Mouse (Mus musculus) cerebellum, adult 9-11 months (tissue): ENCODE data around the gene Gm49333.
A peak's percentile ranks its signal among the peaks of the same experiment; 100 is the strongest.

Source experiments
- DNase-seq: peaks from one replicate; pipeline ENCODE4 v3.0.0; 2022

Gm49333 gene

GRCm38 (mm10) chr16:20611357-20612227, at the start of gene Gm49333, which contains the start of the genes Eef1akmt4 and Alg3:
Gene Gm49333 (plus strand): TSS chr16:20611610.
Gene Eef1akmt4 (plus strand): TSS chr16:20611593.
Gene Alg3 (minus strand): TSS chr16:20611735.
- DNase-seq: peak; percentile 86

DNA sequence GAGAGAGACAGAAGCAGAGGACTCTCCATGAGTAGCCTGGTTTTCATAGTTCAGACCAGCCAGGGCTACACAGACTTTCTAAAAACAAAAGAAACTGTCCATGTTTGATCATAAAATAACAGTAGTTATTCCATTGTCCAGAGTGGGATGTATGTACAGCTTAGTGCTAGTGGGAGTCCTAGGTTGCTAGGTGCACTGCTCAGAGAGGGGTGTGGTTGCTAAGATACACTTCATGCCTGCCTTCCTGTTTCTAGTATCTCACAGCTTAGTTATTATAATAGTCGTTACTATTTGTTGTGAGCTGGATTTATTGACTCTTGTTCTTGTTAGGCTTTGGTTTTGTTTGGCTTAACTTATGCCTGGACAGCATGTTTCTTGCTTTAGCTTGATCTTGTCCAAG, 46.3 kb upstream of the Gm49333 start:
- no peak for DNase-seq

GRCm38 (mm10) chr16:20589366-20589938, 22.0 kb upstream of the Gm49333 start, which contains the start of gene Vwa5b2:
Gene Vwa5b2 (plus strand): TSS chr16:20589471.
- DNase-seq: no peak

GRCm38 (mm10) chr16:20589939-20590679, 21.3 kb upstream of the Gm49333 start:
- peak; percentile 69 for DNase-seq

GRCm38 (mm10) chr16:20590680-20591038, 20.8 kb upstream of the Gm49333 start:
- no peak for DNase-seq

GRCm38 (mm10) chr16:20591076-20591705, 20.2 kb upstream of the Gm49333 start:
- no peak for DNase-seq

GRCm38 (mm10) chr16:20595060-20595673, 16.2 kb upstream of the Gm49333 start:
- no peak for DNase-seq

DNA sequence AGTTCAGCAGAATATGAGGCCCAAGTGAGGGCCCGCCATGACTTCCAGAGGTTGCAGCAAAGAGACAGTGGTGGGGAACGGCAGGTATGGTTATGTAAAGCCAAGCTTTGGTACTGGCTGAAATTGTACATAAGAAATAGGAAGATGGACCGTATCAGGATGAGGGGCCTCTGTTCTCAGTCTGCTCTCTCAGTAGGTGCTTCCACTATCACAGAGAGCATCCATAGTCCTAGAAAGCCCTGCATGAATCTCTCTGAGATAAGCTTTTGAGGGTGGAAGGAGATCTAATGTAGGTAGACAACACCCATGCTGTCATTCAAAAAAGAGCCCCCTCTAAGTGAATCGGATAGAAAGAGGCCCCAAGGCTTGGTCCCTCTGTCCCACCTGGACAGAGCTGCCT, 15.7 kb upstream of the Gm49333 start:
- no peak for DNase-seq

GRCm38 (mm10) chr16:20596687-20597441, 14.5 kb upstream of the Gm49333 start:
- DNase-seq: no peak

GRCm38 (mm10) chr16:20600511-20600910, 10.9 kb upstream of the Gm49333 start:
- DNase-seq: no peak

GRCm38 (mm10) chr16:20604705-20605104, 6.7 kb upstream of the Gm49333 start:
- DNase-seq: no peak

DNA sequence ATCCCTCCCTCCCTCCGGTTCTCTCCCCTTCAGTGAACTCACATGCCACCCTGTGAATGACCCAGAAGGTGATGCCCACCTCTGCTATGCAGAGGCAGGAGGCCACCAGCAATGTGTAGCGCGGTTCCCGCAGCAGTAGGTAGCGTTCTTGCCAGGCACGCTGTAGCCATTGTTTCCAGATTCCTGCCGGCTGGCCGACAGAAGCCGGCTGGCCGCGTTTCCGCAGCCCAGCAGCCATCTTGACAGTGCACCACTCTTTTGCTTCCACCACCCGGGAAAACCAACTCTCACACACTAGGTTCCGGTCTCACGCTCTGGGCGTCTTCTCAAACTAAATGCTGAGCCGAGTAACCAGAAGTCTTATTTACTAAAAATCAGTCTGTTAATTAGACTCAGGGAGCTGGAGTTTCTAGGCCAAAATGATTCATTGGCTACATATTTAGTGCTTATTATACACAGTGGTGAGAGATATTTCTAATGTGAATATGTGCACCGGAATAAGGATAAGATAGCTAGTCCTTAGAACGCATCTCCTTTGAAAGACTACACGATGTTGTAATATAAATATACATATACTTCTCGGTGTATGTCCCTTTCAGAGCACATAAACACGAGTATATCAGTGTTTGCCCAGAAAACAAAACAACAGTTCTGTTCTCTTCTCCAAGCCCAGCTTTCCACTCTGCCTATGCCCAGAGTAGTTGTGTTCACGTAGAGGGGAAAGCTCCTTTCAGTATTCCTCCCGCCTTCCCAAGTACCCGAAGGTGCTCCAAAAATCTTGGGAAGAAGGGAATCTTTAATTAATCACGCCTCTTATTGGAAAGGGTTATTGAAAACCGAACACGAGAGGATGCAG, 681 bp upstream of the Gm49333 start:
- DNase-seq: peak; percentile 74

DNA sequence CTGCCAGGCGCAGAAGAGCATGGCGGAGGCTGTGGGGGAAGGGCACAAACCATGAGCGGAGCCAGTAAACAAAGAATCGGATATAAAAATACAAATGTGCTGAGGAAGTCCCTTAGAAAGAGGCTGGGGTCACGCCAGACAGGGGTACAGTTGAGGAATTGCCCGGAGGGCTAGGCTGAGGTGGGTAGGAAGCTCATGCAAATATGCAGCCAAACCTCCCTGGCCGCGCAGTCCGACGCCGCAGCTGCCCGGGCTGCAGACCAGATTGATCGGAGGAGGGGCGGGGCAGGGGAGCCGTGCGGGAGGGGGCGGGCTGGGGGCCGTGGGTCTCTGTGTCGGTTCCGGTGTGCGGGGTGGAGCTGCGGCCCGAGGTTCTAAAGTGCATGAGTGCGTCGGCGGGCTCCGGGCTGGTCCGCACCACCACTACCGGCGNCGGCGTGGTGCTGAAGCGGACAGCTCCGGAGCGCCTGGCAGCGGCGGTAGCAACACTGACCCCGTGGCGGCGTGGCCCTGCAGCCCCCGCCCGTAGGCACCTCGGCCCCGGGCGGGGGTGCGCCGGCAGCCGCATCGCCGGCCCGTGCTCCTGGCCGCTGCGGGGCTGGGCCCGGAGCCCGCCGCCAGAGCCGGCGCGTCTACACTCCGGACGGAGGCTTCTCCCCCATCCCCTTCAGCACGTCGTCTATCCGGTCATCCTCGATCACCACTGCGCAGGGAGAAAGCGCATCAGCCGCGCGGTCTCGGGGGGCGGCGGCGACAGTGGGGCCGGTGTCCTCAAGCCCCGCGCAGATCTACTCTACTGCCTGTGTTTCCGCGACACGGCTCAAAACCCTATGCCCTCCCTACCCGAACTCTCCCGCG, 8.4 kb downstream of the Gm49333 start:
- DNase-seq: peak; percentile 64

GRCm38 (mm10) chr16:20620399-20620735, 9.0 kb downstream of the Gm49333 start:
- DNase-seq: no peak

GRCm38 (mm10) chr16:20620751-20621190, 9.4 kb downstream of the Gm49333 start:
- no peak for DNase-seq

DNA sequence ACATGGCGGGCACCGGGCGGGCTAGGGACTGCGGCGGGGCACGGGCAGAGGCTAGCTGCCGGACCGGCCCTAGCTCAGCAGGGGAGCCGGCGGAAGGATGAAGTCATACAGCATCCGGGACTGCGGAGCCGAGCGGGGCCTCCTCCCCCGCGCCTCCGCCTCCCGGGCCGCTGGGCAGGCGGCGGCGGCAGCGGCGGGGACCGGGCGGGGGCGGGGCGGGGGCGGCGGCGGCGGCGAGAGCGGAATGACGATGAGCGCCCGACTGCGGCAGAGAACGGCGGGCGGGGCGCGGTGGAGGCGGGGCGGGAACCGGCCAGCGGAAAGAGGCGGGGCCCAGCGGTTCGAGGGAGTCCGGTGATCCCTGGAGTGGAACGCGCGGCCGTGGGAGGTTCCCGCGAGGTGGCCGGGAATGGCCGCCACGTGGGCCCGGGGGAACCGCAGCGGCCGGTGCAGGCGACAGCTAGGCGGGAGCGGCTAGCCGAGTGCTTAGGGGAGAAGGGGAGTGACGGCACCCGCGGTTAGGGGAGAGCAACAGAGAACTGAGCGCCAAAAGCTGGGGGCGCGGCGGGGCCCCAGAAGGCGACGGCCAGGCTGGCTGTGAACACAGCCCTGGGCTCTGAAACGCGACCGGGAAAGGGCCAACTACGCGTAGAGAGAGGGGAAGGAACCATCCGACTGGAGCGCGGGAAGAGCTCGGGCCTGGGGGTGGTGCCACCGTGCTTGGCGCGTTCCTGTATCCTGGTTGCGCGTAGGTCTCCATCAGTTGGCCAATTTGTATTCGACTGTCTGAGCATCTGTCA, 10.0 kb downstream of the Gm49333 start, which contains the start of gene Camk2n2:
Camk2n2 (minus strand) TSS at position 97 of the 800 bp plus-strand sequence.
- peak; percentile 89 for DNase-seq

GRCm38 (mm10) chr16:20621991-20622685, 10.7 kb downstream of the Gm49333 start:
- peak; percentile 86 for DNase-seq

- DNase-seq: no peak
Measured at GRCm38 (mm10) chr16:20623211-20623610, 11.8 kb downstream of the Gm49333 start.
